In genomic region chr10:120666202-120666860, GRCm38 (mm10) we compare ENCODE assay signal across 13 mouse cellular contexts.
DNase-seq lines count a peak whose midpoint lies in the region; ATAC-seq and TF ChIP-seq lines count a peak whose summit lies in the region.
"Had no signal": no experiment of that assay in that cellular context is flagged by ENCODE, and none has a peak within 500 bp of the region (broad histone marks: within the 10 kb centered on the region; RNA-seq: fewer than 3 reads in every experiment).

No protein-coding gene starts in this region.

- H3K27me3 ChIP-seq in heart, postnatal 0 days (ENCODE audit: control insufficient read depth, insufficient read depth, low read length): no peaks in the 10 kb centered on the region
- H3K27me3 ChIP-seq: midbrain, embryonic 15.5 days; neural tube, embryonic 12.5 days; stomach, embryonic 15.5 days had no signal

- intact Hi-C loops in heart, postnatal 36 days (cut with DNase I): loop anchor here (5.0 to 10.0 kb wide), 2 partner anchors 79 to 232 kb away; no protein-coding TSS in a partner anchor

- WGBS in heart, postnatal 0 days: 82% methylated on average over 7 of the region's 7 CpGs

- H3K36me3 ChIP-seq in heart, postnatal 0 days (replicated peaks; ENCODE audit: control insufficient read depth, insufficient read depth, low read length): no peaks in the 10 kb centered on the region
- H3K36me3 ChIP-seq: midbrain, embryonic 15.5 days; neural tube, embryonic 12.5 days; stomach, embryonic 15.5 days had no signal

- H3K4me2 ChIP-seq in heart, postnatal 0 days (ENCODE audit: low read depth, low read length): no peak overlapping the region
- H3K4me2 ChIP-seq: midbrain, embryonic 15.5 days; neural tube, embryonic 12.5 days; stomach, embryonic 15.5 days had no signal

- H3K4me3 ChIP-seq in heart, postnatal 0 days (ENCODE audit: low read depth, low read length): no peak overlapping the region
- H3K4me3 ChIP-seq: midbrain, embryonic 15.5 days; neural tube, embryonic 12.5 days; stomach, embryonic 15.5 days had no signal

- no peak for TF ChIP-seq EP300 in heart, postnatal 0 days (IDR thresholded peaks at IDR 0.05; ENCODE audit: low read depth)

- ATAC-seq in heart, postnatal 0 days (ENCODE audit: insufficient read depth, low read depth): no peak
- ATAC-seq in cerebellum, adult (ENCODE audit: insufficient number of reproducible peaks, low FRiP score, low TSS enrichment): peak; percentile 67
- ATAC-seq in megakaryocyte, adult 5-6 weeks (ENCODE audit: poor library complexity, severe bottlenecking): peak; percentile 29; the same call in 1 of the 2 replicates
- ATAC-seq in inflammation-experienced regulatory T-cells, adult 6 months: no peak
- ATAC-seq: CD4-positive, CD25-positive, alpha-beta regulatory T cell, adult 4 months; midbrain, embryonic 15.5 days had no signal

- no peak for DNase-seq in heart, postnatal 0 days (ENCODE audit: low spot score)
- no peak for DNase-seq in heart, postnatal 36 days
- DNase-seq in cerebellum, postnatal 25 days: peak; percentile 52 to 66
- DNase-seq in frontal cortex, postnatal 25 days (ENCODE audit: low spot score in 2 of 2): no peak
- no peak for DNase-seq in thymus, postnatal 0 days (ENCODE audit: low spot score)

- no peak overlapping the region for H3K9ac ChIP-seq in heart, postnatal 0 days (replicated peaks; ENCODE audit: low read depth, low read length)
- H3K9ac ChIP-seq: liver, embryonic 14.5 days; midbrain, embryonic 15.5 days; neural tube, embryonic 12.5 days; stomach, embryonic 15.5 days had no signal

- TF ChIP-seq CTCF in heart, postnatal 0 days (IDR thresholded peaks at IDR 0.05; ENCODE audit: low read depth): no peak

- no peaks in the 10 kb centered on the region for H3K4me1 ChIP-seq in heart, postnatal 0 days (ENCODE audit: control insufficient read depth, insufficient read depth)
- H3K4me1 ChIP-seq: midbrain, embryonic 15.5 days; neural tube, embryonic 12.5 days; stomach, embryonic 15.5 days had no signal

- no peaks in the 10 kb centered on the region for H3K9me3 ChIP-seq in heart, postnatal 0 days (replicated peaks; ENCODE audit: control insufficient read depth, low read length)
- H3K9me3 ChIP-seq: midbrain, embryonic 15.5 days; neural tube, embryonic 12.5 days; stomach, embryonic 15.5 days had no signal

- peak overlapping the region; percentile 56; the same call in 1 of the 2 replicates for H3K27ac ChIP-seq in heart, postnatal 0 days (ENCODE audit: low read depth)
- H3K27ac ChIP-seq: liver, embryonic 14.5 days; midbrain, embryonic 15.5 days; neural tube, embryonic 12.5 days had no signal

Comparison
In these comparisons a context has a peak if more than half of its experiments do, and no peak if none do; other contexts are left out.
1. ATAC-seq: peak in cerebellum, adult (single experiment) and megakaryocyte, adult 5-6 weeks (single experiment); none in heart, postnatal 0 days (single experiment) and inflammation-experienced regulatory T-cells, adult 6 months (single experiment).
2. DNase-seq: peak in cerebellum, postnatal 25 days (2 of 2); none in heart, postnatal 0 days (single experiment), heart, postnatal 36 days (0 of 2), frontal cortex, postnatal 25 days (0 of 2) and thymus, postnatal 0 days (single experiment).